Mouse (Mus musculus): ENCODE measurements around the gene Exoc3l.

Gene Exoc3l

DNA sequence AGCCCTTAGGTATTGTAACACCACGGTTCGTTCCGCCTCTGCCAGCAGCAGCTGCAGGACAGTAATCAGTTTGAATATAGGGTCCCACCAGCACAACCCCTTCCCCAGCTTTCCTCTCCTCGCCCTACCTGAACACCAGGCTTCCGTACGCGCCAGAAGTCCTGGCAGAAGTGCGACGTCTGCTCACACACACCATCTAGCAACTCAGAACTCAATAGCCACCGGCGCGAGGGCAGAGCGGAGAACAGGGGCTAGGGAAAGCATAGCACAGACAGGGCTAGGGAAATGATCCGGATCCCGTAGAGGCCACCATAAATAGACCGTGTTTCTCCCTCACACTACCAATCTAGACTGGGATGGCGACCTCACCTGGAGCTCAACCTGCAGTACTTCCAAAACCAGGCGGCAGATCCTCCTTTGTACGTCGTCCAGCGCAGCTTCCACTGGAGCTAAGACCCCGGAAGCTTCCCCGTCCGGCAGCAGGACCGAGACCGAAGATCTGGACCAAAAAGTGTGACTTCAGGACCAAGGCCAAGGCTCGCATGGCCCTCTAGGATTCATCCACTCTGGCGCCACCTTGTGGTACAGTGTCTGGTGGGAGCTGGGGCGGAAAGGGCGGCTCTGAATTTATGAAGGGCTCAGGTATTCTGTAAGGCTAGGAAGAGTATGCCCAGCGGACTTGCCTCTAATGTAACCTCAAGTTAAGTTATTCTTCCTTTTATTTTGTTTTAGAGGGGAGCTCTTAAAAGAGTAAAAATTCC is 5.2 kb downstream of the Exoc3l start:
- DNase-seq, result peak; percentile 90

DNA sequence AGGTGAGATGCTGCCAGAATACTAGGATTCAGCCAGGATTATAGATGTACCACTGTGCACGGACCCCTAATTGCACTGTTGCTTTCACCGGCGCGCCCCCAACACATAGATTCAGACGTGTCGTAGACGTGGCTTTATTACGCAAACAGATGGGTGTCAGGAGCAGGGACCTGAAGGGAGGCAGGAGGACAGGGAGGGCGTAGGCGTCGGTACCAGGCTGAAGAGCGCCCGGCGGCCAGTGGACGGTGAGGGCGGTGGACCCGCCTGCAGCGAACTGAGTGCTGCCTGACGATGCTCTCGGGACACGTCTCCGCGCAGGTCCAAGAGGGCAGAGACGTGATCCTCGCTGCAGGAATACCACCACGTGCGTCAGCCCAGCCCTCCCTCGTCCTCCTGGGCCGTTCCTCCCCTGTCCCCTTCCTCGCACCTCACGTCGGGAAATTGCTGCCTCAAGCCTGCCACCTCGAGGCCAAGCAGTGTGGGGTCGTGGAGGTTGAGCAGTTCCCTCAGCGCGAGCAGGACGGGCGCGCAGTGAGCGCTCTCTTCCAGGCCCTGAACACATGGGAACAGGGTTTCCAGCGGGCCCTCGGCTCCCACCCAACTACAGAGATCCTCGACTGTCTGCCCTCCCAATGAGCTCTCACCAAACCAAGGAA is 6.0 kb downstream of the Exoc3l start, which contains the start of gene 4931428F04Rik:
TSS of gene 4931428F04Rik (minus strand) at position 60 of the 656 bp plus-strand sequence.
- peak; percentile 75 for DNase-seq

DNA sequence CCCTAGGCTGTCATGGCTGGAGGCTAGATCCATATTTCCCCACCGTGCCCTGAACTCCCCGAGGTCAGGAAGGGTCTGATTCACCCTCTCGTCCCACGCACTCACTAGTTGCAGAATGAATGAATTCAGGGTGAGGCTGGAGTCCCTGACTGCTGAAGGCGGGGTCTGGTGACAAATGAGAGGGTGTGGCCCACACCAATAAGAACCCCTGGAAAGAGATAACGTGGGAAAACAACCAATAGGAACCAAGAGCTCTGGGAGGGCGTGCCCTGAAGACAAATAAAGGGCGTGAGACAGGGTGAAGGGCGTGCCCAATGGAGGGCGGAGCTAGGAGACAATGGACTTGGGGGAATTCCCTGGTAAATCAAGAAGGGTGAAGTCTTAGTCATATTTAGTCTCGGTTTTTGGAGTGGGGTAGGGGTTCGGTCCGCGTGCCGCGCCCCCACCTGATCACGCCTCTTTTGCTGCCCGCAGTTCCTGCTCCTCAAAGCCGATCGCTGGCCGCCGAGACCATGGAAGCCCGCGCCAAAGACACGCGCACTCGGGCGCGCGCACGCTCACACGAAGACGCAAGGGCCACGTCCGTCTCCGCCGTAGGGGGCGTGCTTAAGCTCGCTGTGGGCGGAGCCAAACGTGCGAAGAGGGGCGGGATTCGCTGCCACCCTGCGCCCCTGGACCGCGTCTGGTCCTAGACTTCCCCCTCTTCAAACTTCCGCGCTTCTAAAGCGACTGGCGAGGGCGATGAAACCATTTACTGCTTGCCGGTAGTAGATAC is 6.8 kb downstream of the Exoc3l start:
- DNase-seq, result peak; percentile 98

DNA sequence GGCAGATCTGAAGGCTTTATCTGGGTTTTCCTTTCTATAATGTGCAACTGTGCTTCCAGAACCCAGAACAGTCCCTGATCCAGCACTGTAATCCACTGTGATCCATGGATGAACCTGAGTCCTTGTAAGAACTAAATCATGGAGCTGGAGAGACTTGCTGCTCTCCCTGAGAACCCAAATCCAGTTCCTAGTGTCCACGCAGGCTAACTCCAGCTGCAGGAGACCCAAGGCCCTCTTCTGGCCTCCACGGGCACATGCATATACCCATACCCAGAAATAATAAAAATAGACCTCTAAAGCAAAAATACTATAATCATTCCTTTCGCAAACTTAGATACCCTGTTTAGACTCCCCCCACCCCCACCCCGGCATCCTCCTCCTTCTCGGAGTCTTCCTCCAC is 7.7 kb downstream of the Exoc3l start:
- DNase-seq, result no peak

DNA sequence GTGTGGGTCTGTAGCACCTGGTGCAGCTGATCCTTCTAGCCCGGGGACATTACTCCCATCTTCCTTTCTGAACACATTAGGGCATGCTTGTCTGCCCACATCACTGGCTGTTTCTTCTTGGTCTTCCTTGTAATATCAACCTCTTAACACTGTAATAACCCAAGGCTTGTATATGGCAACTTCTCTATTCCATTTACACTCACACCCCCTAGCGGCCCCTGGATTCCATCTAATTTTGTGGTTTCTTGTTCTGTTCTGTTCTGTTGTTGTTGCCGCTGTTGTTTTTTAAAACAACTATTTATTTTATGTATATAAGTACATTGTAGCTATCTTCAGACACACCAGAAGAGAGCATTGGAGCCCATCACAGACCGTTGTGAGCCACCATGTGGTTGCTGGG is 9.0 kb downstream of the Exoc3l start:
- no peak for DNase-seq

DNA sequence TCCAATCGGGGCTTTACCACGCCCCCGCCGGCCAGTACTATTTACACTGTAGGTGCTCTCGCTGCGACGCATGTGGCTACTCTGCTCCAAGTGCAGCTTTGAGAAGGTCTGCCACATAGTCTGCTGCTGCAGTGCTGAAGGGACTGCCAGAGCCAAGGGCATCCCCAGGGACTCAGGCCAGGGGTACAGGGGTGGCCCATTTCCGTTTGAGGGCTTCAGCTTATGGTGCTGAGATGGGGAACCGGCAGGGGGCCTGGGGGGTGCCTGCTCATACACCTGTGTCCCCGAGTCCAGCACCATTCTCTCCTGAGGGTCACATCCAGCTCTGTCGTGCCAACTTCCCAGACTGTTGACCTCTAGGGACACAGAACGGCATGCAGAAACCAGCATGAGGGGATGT is 10.4 kb downstream of the Exoc3l start:
- DNase-seq, result no peak

DNA sequence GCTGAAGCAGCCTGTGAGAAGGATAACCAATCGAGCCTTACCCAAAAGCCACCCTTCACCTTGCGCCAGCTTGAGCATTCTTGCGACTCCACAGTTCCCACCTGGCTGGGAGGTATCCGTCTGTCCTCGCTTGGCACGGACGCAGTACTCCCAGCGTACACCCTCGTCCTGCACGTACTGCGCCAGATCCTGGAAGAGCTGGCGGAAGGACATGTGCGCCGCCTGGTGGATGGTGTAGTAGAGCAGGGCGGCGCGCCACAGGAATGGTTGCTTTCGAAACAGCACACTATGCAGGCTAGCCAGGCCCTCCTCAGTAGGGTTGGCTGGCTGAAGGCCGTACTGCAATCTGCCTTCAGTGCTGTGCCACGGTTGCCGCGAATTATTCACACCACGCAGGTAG is 12.8 kb downstream of the Exoc3l start:
- DNase-seq, result peak; percentile 50

DNA sequence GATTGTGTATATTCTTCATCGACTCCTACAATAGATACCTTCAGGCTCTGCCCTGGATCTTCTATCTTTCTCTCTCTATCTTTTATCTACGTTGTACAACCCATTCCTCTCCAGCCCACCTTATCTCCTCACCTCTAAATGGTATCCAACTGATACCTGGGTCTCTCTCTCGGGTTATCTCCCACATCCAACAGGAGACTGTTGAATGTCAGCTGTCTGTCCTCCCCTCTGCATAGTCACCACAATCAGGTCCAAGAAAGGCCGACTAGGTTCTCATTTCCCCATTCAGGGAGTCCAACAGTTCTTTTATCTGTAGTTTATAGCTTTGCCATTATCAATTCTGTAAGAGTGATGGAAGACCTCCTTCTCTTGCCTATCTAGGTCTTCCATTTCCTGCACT is 13.7 kb downstream of the Exoc3l start:
- DNase-seq, result no peak

DNA sequence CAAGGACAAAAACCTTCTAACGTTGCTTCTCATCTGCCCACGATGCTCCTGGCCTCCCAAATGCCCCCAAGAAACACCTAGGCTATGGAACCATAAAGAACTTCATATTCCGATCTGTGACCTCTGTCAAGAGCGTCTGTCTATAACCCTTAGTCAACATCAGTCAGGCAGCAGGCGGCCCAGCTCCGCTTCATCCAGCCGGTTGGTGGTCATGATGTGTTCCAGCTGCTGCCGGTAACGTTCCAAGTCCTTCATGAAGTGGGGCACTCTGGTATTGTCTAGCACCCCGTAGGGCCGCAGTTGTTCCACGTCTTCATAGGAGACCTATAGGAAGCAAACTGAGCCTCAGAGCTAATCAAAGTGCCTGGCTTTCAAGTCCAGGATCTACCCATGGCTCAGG is 14.1 kb downstream of the Exoc3l start:
- no peak for DNase-seq

DNA sequence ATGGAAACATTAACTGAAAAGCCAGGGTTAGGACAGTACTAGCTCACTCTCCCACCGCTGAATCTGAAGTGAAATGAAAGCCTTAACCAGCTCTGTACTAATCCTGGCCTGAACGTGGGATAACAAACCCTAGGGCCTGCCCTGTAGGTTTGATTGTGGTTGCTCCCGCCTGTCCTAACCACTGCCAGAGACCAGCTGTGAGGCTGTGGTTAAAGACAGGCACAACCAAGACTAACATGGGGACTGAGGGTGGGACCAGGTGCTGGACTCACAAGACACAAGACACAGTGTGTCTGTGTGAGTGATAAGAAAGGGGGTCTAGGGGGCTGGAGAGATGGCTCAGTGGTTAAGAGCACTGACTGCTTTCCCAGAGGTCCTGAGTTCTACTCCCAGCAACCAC is 15.3 kb downstream of the Exoc3l start:
- DNase-seq, result no peak

DNA sequence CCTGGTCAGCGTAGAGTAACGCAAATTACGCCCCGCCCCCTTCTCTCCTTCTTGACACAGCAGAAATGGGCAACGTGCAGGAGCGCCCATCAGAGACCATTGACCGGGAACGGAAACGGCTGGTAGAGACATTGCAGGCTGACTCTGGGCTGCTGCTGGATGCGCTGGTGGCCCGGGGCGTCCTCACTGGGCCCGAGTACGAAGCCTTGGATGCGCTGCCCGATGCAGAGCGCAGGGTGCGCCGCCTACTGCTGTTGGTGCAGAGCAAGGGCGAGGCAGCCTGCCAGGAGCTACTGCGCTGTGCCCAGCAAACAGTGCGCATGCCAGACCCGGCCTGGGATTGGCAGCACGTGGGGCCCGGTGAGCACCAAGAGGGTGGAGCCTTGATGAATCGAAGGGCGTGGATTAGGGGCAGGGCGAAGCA is 17.0 kb downstream of the Exoc3l start:
- peak; percentile 92 for DNase-seq

DNA sequence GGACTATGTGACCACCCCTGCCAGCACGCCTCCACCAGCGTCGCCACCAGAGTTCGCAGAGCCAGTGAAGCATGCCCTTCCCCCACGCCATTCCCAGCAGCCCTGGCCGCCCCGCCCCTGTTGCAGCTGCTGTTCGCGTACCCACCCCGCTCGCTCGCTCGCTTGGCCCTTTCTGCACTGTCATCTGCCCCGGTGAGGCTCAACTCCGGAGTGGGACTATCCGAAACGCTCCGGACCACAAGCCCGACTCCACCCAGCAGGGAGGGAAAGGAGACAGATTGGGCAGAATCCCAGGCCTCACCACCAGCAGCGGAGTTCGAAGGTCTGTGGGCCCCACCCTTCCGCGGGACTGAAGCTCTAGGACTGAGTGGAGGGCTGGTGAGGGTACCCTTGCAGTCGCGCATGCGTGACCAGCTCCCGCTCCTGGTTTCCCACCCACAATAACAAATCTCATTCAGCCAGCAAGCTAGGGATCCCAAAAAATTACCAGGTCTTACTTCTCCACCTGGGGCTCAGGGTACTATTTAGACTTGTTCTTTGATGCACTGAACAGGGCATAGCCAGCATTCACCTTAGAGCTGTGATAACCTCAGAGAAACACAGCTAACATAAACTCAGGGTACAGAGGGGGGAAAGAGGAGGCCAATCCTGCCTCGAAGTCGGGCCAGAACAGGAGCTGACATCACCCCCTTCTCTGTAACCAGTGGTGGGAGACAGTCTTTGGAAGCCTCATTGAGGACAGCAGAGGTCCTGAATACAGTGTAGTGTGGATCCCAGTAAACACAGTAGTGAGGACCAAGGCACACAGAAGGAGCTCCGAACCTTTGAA is 19.4 kb downstream of the Exoc3l start:
- no peak for DNase-seq

DNA sequence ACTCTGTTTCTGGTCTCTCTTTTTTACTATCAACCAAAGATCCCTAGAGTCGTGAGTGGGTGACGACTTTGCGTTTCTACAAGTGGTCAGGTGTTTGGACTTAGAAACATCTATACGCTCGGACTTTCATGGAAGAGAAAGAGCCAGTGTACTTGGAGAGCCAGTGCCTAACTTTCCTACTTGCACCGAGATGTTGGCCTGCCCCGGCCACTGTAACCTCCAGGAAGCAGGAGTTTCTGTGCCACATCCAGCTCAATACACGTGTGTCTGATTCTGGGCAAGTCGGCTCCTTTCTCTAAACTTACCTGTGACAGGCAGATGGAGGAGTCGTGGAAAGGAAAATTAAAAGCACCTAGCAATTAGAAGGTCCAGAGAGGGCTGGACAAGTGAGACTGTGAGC is 20.1 kb downstream of the Exoc3l start, which contains the start of gene Nol3:
TSS of gene Nol3 (plus strand) at position 301 of the 400 bp plus-strand sequence.
- DNase-seq, result no peak

DNA sequence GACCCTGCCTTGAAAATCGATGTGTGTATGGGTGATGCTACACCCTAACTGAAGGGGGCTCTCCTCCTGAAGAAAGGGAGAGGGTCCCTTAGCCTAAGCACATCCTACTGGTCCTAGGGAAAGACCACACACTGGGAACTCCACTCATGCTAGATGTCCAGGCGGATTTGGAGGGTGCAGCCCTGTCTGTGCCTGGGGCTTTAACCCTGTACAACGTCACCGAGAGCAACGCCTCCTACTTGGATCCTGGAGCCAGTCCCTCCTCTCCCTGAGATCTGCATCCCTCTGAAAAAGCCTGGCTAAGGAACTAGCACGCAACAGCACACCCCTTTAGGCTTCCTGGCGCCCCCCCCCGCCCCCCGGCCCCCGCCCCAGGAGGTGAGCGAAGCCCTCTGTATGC is 20.5 kb downstream of the Exoc3l start:
- no peak for DNase-seq

DNA sequence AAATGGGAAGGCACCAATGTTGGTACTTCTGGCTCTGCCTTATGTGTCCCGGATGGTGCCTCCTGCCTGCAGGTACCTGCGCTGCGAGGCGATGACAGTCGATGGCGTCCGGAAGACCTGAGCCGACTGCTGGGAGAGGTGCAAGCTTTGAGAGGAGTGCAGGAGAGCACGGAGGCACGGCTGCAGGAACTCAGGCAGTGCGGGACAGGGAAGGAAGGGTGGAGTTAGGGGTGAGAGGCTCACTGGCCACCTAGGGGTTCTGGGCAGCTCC is 25.1 kb downstream of the Exoc3l start:
- DNase-seq, result peak; percentile 20

DNA sequence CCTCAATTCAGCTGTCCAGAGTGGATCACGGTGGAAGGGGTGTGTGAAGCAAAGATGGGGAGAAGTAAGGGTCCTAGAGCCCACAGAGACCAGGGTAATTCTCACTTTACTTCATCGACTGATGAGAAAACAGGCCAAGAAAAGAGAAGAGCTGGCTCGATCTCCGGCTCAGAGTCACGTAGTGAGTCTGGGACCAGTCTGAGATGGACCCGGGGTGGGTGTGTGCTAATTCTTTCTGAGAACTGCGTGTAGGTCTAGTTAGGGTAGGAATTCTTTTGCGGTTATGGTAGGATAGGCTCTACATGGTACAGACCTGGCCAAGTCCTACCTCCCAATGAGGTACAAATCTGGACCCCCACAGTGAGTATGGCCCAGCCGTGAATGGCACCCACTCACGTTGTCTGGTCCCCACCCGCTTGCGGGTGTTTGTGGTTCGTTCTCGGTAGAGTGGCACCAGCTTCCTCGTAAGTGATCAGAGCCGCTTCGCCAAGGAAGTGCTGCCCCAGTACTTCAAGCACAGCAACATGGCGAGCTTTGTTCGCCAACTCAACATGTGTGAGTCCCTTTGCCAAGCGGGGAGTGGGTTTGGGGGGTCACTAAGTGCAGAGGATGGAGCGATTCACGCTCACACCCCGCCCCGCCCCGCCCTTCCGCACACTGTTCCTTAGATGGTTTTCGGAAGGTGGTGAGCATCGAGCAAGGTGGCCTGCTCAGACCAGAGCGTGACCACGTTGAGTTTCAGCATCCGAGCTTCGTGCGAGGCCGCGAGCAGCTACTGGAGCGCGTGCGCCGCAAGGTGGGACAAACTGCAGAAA is 25.6 kb downstream of the Exoc3l start:
- no peak for DNase-seq

DNA sequence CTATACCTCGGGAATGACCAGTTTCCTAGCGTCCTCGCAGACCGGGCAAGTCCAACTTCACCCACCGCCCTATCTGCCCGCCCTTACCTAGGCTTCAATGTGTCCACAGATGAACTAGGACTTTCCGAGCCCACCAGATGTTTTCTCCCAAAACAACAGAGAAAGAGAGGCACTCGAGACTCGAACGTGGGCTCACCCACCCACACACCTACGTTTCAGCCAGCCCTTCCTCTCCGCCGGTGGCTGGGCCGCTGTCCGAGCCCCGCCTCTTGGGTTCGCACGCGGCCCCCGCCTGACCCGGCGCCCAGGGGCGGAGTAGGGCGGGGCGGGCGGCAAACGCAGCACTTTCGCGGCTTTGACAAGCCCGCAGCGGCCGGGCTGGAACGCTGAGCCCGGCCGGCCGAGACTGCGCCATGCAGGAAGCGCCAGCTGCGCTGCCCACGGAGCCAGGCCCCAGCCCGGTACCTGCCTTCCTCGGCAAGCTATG is 26.4 kb downstream of the Exoc3l start, which contains the start of gene Hsf4:
TSS of gene Hsf4 (plus strand) at position 341 of the 487 bp plus-strand sequence.
- DNase-seq, result peak; percentile 65

DNA sequence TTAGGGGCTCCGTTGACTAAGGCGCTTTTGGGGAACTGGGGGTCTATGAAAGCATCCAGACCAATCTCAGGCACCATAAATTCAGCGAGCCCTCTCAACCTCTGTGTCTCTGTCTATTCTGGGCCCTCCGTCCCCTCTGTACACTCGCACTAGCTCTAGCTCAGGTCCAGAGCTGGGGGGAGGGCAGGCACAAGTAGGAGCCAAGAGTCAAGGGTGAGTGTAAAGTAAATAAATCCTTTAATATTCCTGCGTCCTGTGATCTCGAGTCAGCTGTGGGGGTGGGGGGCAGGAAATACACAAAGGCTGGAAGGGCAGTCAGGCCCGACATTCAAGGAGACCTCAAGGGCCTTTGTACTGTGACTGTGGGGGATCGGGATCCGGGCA is 26.8 kb downstream of the Exoc3l start:
- DNase-seq, result no peak

DNA sequence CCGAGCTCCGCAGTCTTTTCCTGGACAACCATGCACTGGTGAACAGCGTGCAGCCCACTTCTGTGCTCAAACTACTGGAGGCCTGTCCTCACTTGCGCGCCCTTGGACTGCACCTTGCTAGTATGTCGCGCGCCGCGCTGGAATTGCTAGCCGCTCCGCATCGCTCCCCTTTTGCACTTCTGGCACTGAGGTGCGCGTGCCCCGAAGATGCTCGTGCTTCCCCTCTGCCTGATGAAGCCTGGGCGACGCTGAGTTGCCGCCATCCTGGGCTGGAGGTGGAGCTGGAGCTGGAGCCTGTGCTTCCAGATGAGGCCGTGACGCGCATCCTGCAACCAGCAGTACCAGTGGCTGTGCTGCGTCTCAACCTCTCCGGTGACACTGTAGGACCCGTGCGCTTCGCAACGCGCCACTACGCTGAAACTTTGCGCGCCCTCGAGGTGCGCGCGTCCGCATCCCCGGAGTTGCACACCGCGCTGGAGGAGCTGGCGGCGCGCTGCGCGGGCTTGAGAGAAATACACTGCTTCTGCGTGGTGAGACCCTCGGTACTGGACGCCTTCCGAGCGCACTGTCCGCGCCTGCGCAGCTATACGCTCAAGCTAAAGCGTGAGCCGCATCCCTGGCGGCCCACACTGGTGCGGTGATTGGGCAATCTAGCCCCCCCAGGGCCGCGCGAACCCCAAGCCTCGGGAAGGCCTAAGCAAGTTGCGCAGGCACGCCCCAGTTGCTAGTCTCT is 27.4 kb downstream of the Exoc3l start:
- DNase-seq, result peak; percentile 61

DNA sequence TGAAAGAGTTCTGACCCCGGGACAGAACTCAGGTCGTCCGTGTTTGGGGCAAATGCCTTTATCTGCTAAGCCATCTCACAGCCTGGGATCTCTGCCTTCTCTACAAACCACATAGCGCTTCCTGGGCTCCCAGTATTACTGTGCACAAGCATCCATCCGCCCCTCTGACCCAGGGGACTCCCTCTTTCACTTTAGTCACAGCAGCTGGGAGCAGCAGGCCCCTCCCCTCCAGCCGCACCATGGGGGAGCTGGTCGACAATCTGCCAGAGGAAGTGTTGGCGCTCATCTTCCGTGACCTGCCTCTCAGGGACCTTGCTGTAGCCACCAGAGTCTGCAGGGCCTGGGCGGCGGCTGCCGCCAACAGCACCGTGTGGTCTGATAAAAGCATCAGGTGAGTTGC is 29.1 kb downstream of the Exoc3l start:
- peak; percentile 13 for DNase-seq

DNA sequence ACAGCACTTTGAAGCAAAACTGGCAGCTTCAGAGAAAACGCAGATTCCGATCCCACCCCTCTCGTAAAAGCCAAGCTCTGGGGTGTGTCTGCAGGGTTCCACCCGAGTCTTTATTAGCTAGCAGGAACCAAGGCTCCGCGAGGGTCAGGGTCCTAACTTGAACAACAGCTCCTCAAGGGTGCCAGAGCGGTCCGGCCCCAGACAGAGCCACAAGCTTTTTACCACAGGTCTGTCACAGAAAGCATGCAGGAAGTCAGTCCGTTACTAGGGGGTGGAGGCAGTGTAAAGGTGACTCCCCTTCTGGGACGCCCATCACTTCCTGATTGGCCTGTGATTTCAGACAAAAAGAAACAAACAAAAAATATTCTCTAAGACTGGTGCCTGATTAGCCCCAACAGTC is 30.8 kb downstream of the Exoc3l start:
- peak; percentile 13 for DNase-seq
